Mouse (Mus musculus) limb, embryonic 11.5 days (tissue): ENCODE results near the gene Adm. TPM values are rescaled to one million over a fixed set of nuclear protein-coding genes. Genes with fewer than 3 reads are reported as not detected.

Experiments
- ATAC-seq: fragments of 200-750 bp; cut with Nextera tagmentation; 2 replicates; pipeline ENCODE4 v1.8.0; 2017; ENCODE audit warnings: low read depth; ENCODE audit not compliant: insufficient number of reproducible peaks, low FRiP score, low TSS enrichment
- DNase-seq: peaks from one replicate; pipeline ENCODE4 v3.0.0-alpha.2; 2015; ENCODE audit warnings: low spot score
- H3K27ac ChIP-seq: fragments of 300-500 bp; sonication (generic); replicated peaks from 2 replicates; pipeline ENCODE4 v1.5.1; 2014; ENCODE audit warnings: low read depth, mild to moderate bottlenecking, low read length
- H3K27me3 ChIP-seq: fragments of 300-500 bp; sonication (generic); 2 replicates; pipeline ENCODE4 v1.6.1; 2014; ENCODE audit warnings: mild to moderate bottlenecking, low read length, mixed read lengths; ENCODE audit not compliant: control insufficient read depth, insufficient read depth
- H3K36me3 ChIP-seq: fragments of 300-500 bp; sonication (generic); 2 replicates; pipeline ENCODE4 v1.6.1; 2014; ENCODE audit warnings: mild to moderate bottlenecking, low read length, moderate library complexity, mixed read lengths; ENCODE audit not compliant: control insufficient read depth, insufficient read depth
- H3K4me1 ChIP-seq: fragments of 300-500 bp; sonication (generic); 2 replicates; pipeline ENCODE4 v1.6.1; 2014; ENCODE audit warnings: low read length, mixed read lengths; ENCODE audit not compliant: control insufficient read depth, insufficient read depth
- H3K4me2 ChIP-seq: fragments of 300-500 bp; sonication (generic); 2 replicates; pipeline ENCODE4 v1.6.1; 2014; ENCODE audit warnings: low read depth, mild to moderate bottlenecking, moderate library complexity; ENCODE audit not compliant: severe bottlenecking
- H3K4me3 ChIP-seq: fragments of 300-500 bp; sonication (generic); 2 replicates; pipeline ENCODE4 v1.5.1; 2014; ENCODE audit warnings: low read depth, low read length
- H3K9ac ChIP-seq: fragments of 300-500 bp; sonication (generic); 2 replicates; pipeline ENCODE4 v1.6.1; 2014; ENCODE audit warnings: mild to moderate bottlenecking, low read length
- H3K9me3 ChIP-seq: fragments of 300-500 bp; sonication (generic); 2 replicates; pipeline ENCODE4 v1.6.1; 2016; ENCODE audit warnings: low read length; ENCODE audit not compliant: control insufficient read depth
- WGBS: fragments of 180-500 bp; shearing (Covaris S2); extraction: QIAGEN DNeasy Blood & Tissue Kit; methylation state at CpG from one replicate; pipeline ENCODE4 v1.1.7; 2014; 5-methylcytosine and 5-hydroxymethylcytosine counted together
- polyA plus RNA-seq: library from polyadenylated mRNA; unstranded; fragments of >200 nt; fragmentation: Nextera tagmentation; extraction: Ambion mirVana; gene quantifications from 2 replicates; pipeline ENCODE4 v1.2.1, GENCODE M21; 2014

Gene Adm
- polyA plus RNA-seq, 1 experiment from 2014 or later = 1.7 TPM

DNA sequence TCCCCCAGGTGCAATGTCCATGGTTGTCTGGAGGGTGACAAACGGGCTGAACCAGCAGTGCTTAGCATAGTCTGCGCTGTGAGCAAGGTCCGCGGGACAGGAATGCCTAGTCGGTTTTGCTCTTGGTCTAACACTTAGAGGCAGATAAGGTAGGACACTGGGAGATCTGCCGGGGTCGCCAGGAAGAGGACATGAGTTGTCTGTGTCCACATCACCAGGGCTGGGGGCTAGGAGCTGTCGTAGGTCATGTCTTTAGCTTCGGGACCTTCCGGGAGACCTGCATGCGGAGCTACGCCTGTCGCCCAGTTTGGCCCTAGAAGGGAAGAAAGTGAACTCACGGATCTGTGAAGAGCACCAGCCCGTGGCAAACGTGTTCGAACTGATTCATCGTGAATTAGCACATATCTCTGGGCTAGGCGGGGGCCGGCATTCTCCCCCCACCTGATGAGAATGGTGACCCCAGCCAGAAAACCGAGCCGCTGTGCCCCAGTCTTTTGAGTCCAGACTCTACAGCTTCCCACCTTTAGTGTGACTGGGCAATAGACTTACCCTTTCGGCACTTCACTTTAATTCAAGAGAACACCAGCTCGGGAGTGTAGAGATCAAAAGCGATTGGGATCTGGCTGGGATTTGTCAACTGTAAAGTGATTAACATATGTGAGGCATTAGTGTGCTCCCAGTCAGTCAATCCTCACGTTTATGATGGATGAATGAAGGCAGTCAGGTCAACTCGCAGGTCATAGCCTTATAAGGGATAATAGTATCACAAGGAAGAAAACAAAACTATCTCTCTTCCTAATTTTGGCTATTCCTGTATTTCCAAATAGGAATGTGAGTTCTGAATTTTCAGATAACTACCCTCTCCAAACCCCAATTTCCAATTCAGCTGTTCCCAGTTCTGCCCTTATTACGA lies 1.0 kb upstream of the Adm start:
- ATAC-seq = no peak
- Histone ChIP-seq H3K4me1 (peaks cover 10% of the 10 kb centered on the region), H3K36me3 (no peaks in the 10 kb centered on the region), H3K27me3 (peaks cover 50% of the 10 kb centered on the region), H3K4me3 (no peak overlapping the region; the same call in 1 of the 2 replicates), H3K4me2 (peak overlapping the region; percentile 26), H3K9me3 (no peaks in the 10 kb centered on the region), H3K27ac (no peak overlapping the region), H3K9ac (no peak overlapping the region)
- WGBS = 3% methylated on average over 28 of the region's 28 CpGs
- DNase-seq = peak; percentile 50

DNA sequence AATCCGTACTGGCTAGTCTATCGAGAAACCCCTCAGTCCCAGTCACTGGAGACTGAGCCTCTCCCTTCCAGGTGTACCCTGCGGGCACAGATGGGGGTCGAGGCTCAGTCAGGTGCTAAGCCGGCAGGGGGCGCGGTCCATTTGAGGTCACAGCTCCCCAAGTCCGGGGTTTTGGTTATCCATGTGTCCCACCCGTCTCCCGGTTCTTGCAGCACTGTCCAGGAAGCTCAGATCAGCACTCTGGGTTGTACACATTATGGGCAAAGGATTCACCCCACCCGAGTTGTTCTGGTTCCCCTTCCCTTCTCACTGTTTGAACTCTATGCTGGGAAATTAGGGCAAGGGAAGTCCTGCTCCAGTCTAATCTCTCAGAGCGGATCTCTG lies 370 bp upstream of the Adm start:
- H3K9me3 ChIP-seq = no peaks in the 10 kb centered on the region
- peak overlapping the region; percentile 35 for H3K4me3 ChIP-seq
- no peak for ATAC-seq
- peak; percentile 63 for DNase-seq
- no peaks in the 10 kb centered on the region for H3K36me3 ChIP-seq
- no peak overlapping the region for H3K27ac ChIP-seq
- no peak overlapping the region for H3K9ac ChIP-seq
- H3K4me1 ChIP-seq = peaks cover 10% of the 10 kb centered on the region
- peak overlapping the region; percentile 79 for H3K4me2 ChIP-seq
- H3K27me3 ChIP-seq = peaks cover 50% of the 10 kb centered on the region
- WGBS = 2% methylated on average over 12 of the region's 12 CpGs

DNA sequence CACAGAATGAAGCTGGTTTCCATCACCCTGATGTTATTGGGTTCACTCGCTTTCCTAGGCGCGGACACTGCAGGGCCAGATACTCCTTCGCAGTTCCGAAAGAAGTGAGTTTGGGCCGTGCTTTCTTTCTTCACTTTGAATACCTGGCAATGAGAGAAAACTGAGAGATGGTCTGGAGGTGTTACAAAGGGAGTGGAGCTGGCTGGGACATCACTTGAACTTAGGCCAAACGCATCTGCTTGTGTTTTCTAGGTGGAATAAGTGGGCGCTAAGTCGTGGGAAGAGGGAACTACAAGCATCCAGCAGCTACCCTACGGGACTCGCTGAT lies 776 bp downstream of the Adm start:
- Histone ChIP-seq H3K9ac (no peak overlapping the region; the same call in 1 of the 2 replicates), H3K4me2 (peak overlapping the region; percentile 79), H3K9me3 (no peaks in the 10 kb centered on the region), H3K4me1 (peaks cover 10% of the 10 kb centered on the region), H3K36me3 (no peaks in the 10 kb centered on the region), H3K4me3 (peak overlapping the region; percentile 35), H3K27me3 (peaks cover 50% of the 10 kb centered on the region), H3K27ac (no peak overlapping the region)
- DNase-seq (no peak), ATAC-seq (no peak)
- WGBS = under 1% methylated on average over 11 of the region's 11 CpGs

DNA sequence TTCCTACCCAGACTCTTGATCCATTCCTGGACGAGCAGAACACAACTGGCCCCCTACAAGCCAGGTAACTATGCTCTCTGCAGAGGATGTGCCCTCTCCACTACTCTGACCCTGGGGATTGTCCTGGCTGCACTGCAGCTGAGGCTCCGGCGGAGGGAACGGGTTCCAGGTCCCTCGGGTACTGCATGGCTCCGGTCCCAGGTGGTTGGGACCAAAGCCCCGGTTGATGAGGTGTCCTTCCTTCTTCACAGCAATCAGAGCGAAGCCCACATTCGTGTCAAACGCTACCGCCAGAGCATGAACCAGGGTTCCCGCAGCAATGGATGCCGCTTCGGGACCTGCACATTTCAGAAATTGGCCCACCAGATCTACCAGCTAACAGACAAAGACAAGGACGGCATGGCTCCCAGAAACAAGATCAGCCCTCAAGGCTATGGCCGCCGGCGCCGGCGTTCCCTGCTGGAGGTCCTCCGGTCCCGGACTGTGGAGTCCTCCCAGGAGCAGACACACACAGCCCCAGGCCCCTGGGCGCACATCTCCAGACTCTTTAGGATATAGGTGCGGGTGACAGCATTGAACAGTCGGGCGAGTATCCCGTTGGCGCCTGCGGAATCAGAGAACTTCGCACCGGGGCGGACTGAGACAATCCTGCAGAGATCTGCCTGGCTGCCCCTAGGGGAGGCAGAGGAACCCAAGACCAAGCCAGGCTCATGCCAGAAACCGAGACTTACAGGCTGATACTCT lies 1.3 kb downstream of the Adm start:
- Histone ChIP-seq H3K27ac (no peak overlapping the region), H3K4me3 (peak overlapping the region; percentile 35), H3K9me3 (no peaks in the 10 kb centered on the region), H3K27me3 (peaks cover 50% of the 10 kb centered on the region), H3K4me2 (peak overlapping the region; percentile 79), H3K9ac (peak overlapping the region; percentile 27), H3K36me3 (no peaks in the 10 kb centered on the region), H3K4me1 (peaks cover 10% of the 10 kb centered on the region)
- WGBS = under 1% methylated on average over 33 of the region's 33 CpGs
- DNase-seq = peak; percentile 66
- no peak for ATAC-seq

DNA sequence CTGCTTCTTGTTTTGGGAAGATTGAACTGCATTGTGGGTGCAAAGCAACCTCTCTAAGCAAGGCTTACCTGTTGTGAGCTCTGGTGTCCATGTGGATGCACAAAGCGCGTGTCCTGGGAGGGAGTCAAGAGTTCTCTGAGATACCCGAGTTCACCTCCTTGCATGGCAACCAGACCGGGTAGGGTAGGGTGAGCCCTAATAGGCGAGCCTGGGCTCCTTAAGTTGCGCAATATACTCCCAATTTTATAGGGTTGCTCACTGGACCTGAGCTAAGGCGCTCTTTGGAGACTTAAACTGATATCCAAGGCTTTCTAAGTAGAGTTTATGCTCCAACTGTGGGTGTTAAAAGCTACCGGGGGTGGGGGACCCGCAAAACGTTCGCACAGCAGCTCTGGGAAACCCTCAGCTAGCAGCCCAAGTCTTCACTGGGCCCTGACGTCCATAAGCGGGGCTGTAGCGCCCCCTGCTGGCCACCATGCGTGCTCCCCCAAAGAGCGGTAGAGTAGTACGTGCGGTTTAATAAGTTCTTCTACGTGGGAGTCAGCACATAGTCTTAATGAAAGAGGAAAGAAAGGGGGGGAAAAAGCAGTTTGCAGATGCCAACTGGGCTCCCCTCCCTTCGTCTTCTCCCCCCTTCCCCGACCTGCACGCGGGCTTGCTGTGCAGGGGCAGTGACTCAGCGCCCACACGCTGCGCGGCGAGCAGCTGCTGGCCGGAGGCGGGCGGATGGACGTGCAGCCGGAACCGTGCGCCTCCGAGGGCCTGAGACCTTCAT lies 2.6 kb downstream of the Adm start:
- no peaks in the 10 kb centered on the region for H3K9me3 ChIP-seq
- no peak overlapping the region for H3K27ac ChIP-seq
- peaks cover 10% of the 10 kb centered on the region for H3K4me1 ChIP-seq
- peak; percentile 75 for ATAC-seq
- H3K4me2 ChIP-seq = peak overlapping the region; percentile 51
- under 1% methylated on average over 36 of the region's 36 CpGs for WGBS
- no peaks in the 10 kb centered on the region for H3K36me3 ChIP-seq
- peak overlapping the region; percentile 28 for H3K9ac ChIP-seq
- H3K27me3 ChIP-seq = peaks cover 47% of the 10 kb centered on the region
- peak; percentile 90 for DNase-seq
- peak overlapping the region; percentile 31 for H3K4me3 ChIP-seq

DNA sequence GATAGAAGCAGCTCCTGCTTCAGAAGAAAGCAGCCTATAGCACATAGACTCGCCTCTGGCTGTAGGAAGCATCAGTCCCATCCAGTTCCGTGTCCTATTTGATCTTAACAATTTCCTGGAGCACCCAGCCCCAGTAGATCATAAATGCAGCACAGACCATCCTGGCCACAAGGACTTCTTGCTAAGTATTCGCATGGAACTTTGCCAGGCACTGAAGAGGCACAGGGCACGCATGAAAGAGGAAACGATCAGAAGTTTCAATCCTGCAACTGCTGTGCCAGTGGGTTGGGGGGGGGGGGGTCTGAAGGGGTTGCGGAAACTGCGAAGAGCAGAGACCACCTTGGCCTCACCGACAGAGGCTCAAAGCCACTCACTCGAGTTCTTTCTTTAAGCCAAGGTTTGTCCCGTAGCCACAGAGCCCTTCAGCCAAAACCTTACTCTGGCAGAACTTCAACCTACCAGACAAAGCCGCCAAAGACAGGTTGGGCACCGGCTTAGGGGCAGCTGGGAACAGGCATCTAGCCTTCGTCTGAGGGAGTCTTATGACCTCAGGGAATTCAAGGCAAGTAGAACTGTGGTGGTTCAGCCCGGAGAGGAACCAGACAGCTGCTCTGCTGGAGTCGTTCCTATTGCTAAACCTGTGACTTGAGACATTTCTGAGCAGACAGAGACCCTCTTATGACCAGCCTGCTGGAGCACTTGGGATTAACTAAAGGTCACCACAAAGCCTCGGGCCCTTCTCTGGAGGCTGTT lies 3.9 kb downstream of the Adm start:
- peaks cover 8% of the 10 kb centered on the region for H3K4me1 ChIP-seq
- WGBS = 81% methylated on average over 16 of the region's 16 CpGs
- H3K36me3 ChIP-seq = no peaks in the 10 kb centered on the region
- peaks cover 35% of the 10 kb centered on the region for H3K27me3 ChIP-seq
- no peak for DNase-seq
- no peak overlapping the region for H3K4me2 ChIP-seq
- no peaks in the 10 kb centered on the region for H3K9me3 ChIP-seq
- H3K4me3 ChIP-seq = no peak overlapping the region
- H3K9ac ChIP-seq = no peak overlapping the region
- no peak overlapping the region for H3K27ac ChIP-seq
- ATAC-seq = no peak

DNA sequence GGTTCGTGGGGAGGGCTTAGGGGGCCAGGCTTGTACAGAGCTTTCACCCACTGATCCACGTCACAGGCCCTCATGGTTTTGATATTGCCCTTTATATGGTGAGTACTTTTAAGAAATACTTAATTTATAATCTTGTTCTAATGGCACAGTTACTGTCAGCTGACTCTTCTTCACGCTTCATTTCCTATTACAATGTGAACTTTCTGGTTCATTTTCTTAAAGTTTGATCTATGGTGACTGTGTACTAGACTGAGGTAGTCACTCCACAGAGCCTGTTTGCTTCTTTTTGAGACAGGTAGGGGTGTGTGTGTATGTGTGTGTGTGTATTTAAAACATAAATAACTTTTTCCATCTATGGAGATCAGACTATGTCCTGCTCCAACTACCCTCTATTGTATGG lies 8.5 kb downstream of the Adm start:
- no peak overlapping the region for H3K27ac ChIP-seq
- 75% methylated on average over 3 of the region's 3 CpGs for WGBS
- no peaks in the 10 kb centered on the region for H3K36me3 ChIP-seq
- no peaks in the 10 kb centered on the region for H3K27me3 ChIP-seq
- no peak for ATAC-seq
- no peaks in the 10 kb centered on the region for H3K4me1 ChIP-seq
- no peak overlapping the region for H3K9ac ChIP-seq
- no peaks in the 10 kb centered on the region for H3K9me3 ChIP-seq
- no peak overlapping the region for H3K4me2 ChIP-seq
- no peak overlapping the region for H3K4me3 ChIP-seq
- DNase-seq = no peak

DNA sequence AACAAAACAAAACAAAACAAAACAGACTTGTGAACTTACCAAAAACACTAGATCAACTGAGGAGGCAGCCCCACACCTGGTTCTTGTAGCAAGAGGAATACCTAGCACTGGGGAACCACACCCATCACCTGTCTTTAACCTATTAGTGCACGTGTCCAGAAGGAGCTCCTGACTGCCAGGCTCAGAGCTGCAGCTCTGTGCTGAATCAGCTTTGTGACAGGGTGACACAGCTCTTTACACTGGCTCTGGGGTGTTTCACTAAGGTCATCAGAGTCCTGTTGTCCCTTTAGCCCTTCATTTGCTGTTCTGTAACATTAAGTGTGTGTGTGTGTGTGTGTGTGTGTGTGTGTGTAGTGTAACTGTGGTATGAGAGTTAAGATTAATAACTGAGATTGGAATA lies 9.1 kb downstream of the Adm start:
- WGBS = 48% methylated on average over 1 of the region's 1 CpGs
- H3K36me3 ChIP-seq = no peaks in the 10 kb centered on the region
- no peaks in the 10 kb centered on the region for H3K4me1 ChIP-seq
- no peak overlapping the region for H3K9ac ChIP-seq
- no peak overlapping the region for H3K4me3 ChIP-seq
- no peaks in the 10 kb centered on the region for H3K9me3 ChIP-seq
- DNase-seq (no peak), ATAC-seq (no peak)
- H3K27ac ChIP-seq = no peak overlapping the region
- no peaks in the 10 kb centered on the region for H3K27me3 ChIP-seq
- no peak overlapping the region for H3K4me2 ChIP-seq
